Mouse (Mus musculus) ES-Bruce4 (cell line): Measurements from ENCODE around the gene Pla2g2c. TPM values are rescaled to one million over a fixed set of nuclear protein-coding genes. Genes with fewer than 3 reads are reported as not detected.

Experiments used
- H3K27ac ChIP-seq: 2 replicates; pipeline ENCODE4 v1.5.1; 2012; ENCODE audit warnings: low read length, inconsistent platforms; ENCODE audit not compliant: insufficient read depth
- H3K27me3 ChIP-seq: 2 replicates; pipeline ENCODE4 v1.6.1; 2012; ENCODE audit warnings: mild to moderate bottlenecking, low read length, inconsistent platforms; ENCODE audit not compliant: control insufficient read depth, poor library complexity, insufficient read depth, severe bottlenecking
- H3K36me3 ChIP-seq: 2 replicates; pipeline ENCODE4 v1.6.1; 2012; ENCODE audit warnings: inconsistent platforms, mild to moderate bottlenecking, low read length, moderate library complexity; ENCODE audit not compliant: control insufficient read depth, poor library complexity, insufficient read depth, severe bottlenecking
- H3K4me1 ChIP-seq: one replicate; pipeline ENCODE4 v1.8.1; 2011; ENCODE audit warnings: low read length; ENCODE audit not compliant: control insufficient read depth, insufficient read depth
- H3K4me3 ChIP-seq: 2 replicates; pipeline ENCODE4 v1.5.1; 2011; ENCODE audit warnings: low read depth, mild to moderate bottlenecking, low read length
- H3K9ac ChIP-seq: 2 replicates; pipeline ENCODE4 v1.6.1; 2012; ENCODE audit warnings: low read depth, mild to moderate bottlenecking, inconsistent platforms; ENCODE audit not compliant: poor library complexity, severe bottlenecking
- H3K9me3 ChIP-seq: replicated peaks from 2 replicates; pipeline ENCODE4 v1.6.1; 2012; ENCODE audit warnings: mild to moderate bottlenecking, low read length, inconsistent platforms; ENCODE audit not compliant: control insufficient read depth, poor library complexity, insufficient read depth, severe bottlenecking
- CTCF ChIP-seq: IDR thresholded peaks from one replicate; pipeline ENCODE4 v1.8.1; 2011; ENCODE audit warnings: low read depth, low read length
- EP300 ChIP-seq: IDR thresholded peaks from 2 replicates; pipeline ENCODE4 v1.6.1; 2011; ENCODE audit warnings: low read depth, low read length; ENCODE audit not compliant: insufficient read depth
- POLR2A ChIP-seq: IDR thresholded peaks from one replicate; pipeline ENCODE4 v1.8.1; 2011; ENCODE audit warnings: low read length; ENCODE audit not compliant: insufficient read depth
- polyA plus RNA-seq: library from polyadenylated mRNA; stranded (reverse); fragments of >200 nt; gene quantifications from 2 replicates; pipeline ENCODE4 v1.2.4, GENCODE M21; 2011; ENCODE audit warnings: low read depth; ENCODE audit not compliant: missing spikeins, insufficient read depth, insufficient read length

Gene Pla2g2c
- polyA plus RNA-seq, 1 experiment = 0.79 TPM

DNA sequence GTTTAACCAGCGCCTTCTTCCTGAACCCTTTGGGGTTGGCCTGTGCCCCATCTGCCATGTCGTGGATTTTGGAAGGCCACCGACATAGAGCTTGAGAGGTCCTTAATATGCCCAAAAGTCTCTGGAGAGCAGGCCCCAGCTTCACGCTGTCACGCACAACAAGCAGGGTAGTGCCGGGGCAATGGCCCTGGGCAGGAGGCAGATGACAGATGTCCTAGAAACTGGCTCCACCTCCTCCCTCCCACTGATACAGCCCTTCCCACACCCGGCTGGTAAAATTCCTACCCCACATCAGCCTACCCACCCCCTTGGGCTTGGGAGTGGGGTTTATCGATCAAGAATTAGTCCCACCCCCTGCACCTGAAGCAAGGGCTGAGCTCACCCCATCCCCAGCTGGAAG, 32.8 kb downstream of the Pla2g2c start, which contains the start of gene Pla2g2f:
TSS of gene Pla2g2f (minus strand) at position 211 of the 400 bp plus-strand sequence.
- H3K4me3 ChIP-seq = no peak within 1 kb of the TSS
- H3K27ac ChIP-seq = no peak within 1 kb of the TSS
- peaks cover 5% of the 10 kb centered on the region for H3K4me1 ChIP-seq
- H3K9me3 ChIP-seq = no peaks in the 10 kb centered on the region
- H3K27me3 ChIP-seq = no peaks in the 10 kb centered on the region
- no peaks in the 10 kb centered on the region for H3K36me3 ChIP-seq
- no peak within 1 kb of the TSS for H3K9ac ChIP-seq
- TF ChIP-seq POLR2A = no peak
- no peak for TF ChIP-seq CTCF
- TF ChIP-seq EP300 = no peak

DNA sequence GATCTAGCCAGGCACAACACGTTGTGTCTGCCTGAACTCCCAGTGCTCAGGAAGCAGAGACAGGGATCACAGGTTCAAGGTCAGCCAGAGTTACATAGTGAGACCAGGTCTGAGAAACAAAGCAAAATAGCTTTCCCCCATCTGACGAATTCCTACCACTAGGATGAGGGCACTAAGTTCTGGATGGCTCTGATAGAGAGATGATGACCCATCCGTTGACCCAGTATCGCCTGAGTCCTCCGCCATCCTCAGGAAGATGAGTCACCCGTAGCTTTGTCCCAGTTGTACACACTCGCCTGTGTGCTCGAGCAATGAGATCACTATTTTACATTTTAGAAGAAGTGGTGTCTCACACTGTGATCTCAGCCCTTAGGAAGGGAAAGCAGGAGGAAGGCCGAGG, 37.7 kb downstream of the Pla2g2c start:
- H3K9me3 ChIP-seq = no peaks in the 10 kb centered on the region
- H3K4me3 ChIP-seq = no peak overlapping the region
- H3K4me1 ChIP-seq = peaks cover 2% of the 10 kb centered on the region
- H3K27me3 ChIP-seq = no peaks in the 10 kb centered on the region
- no peak overlapping the region for H3K27ac ChIP-seq
- no peak for TF ChIP-seq EP300
- TF ChIP-seq CTCF = no peak
- no peak for TF ChIP-seq POLR2A
- H3K9ac ChIP-seq = no peak overlapping the region
- H3K36me3 ChIP-seq = no peaks in the 10 kb centered on the region

DNA sequence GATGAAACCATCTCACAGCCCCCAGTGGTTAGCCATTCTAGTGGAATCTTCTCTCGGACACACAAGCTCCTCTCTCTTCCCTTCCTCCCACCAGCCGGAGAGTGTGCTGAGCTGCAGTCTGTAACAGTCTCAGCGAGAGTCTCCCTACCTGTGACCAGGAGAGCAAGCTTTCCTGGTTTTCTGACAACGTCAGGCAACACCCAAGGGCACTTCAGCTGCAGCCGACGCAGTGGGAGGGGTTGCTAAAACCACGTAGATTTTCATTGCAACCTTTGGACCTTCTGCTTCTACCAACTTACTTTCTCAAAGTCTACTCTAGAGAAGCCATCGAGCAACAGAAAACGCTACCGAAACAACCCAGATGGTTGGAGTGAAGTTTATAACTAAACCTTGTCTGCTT, 47.4 kb downstream of the Pla2g2c start:
- Histone ChIP-seq H3K36me3 (no peaks in the 10 kb centered on the region), H3K9me3 (no peaks in the 10 kb centered on the region), H3K4me3 (no peak overlapping the region), H3K27me3 (no peaks in the 10 kb centered on the region), H3K4me1 (no peaks in the 10 kb centered on the region), H3K27ac (no peak overlapping the region), H3K9ac (no peak overlapping the region)
- no peak for TF ChIP-seq EP300
- TF ChIP-seq CTCF = no peak
- no peak for TF ChIP-seq POLR2A

DNA sequence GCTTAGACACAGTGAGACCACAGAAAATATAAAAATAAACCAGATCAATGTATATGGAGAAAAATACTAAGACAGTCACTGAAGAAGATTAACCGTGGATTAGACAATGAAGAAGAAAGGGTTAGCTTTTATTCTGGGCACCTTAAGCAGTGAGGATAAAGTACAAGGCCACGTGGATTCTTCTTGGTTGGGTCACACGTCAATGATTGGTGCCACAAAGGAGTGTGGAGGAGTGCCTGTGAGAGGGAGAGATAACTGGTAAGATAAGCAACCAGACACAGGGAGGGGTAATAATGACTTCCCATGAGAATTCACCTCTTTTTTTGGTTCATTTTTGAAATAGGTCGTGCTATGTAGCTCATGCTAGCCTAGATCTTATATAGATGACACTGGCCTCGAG, 47.8 kb downstream of the Pla2g2c start:
- H3K4me1 ChIP-seq = no peaks in the 10 kb centered on the region
- H3K27ac ChIP-seq = no peak overlapping the region
- H3K9ac ChIP-seq = no peak overlapping the region
- H3K27me3 ChIP-seq = no peaks in the 10 kb centered on the region
- H3K4me3 ChIP-seq = no peak overlapping the region
- TF ChIP-seq EP300 = no peak
- no peak for TF ChIP-seq POLR2A
- no peak for TF ChIP-seq CTCF
- no peaks in the 10 kb centered on the region for H3K9me3 ChIP-seq
- no peaks in the 10 kb centered on the region for H3K36me3 ChIP-seq

DNA sequence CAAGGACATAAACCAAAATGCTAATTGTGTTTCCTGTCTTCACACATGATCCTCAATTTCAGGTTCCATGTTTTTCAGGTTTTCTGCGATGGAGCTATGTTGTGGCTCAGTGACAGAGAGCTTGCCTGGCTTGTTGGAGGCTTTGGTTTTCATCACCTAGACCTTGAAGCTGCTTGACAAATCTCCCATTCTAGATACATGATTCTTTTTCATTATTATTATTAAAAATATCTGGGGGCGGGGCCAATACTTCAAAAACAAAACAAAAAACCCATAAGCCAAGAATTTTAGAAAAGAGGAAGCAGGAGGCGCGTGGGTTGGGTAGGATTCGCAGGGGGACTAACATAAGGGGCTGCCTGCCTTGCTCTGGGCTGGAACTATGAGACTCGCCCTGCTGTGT, 50.8 kb downstream of the Pla2g2c start, which contains the start of gene Pla2g2d:
TSS of gene Pla2g2d (plus strand) at position 301 of the 400 bp plus-strand sequence.
- Histone ChIP-seq H3K27me3 (no peaks in the 10 kb centered on the region), H3K4me3 (no peak within 1 kb of the TSS), H3K9me3 (no peaks in the 10 kb centered on the region), H3K36me3 (no peaks in the 10 kb centered on the region), H3K4me1 (peaks cover 2% of the 10 kb centered on the region), H3K9ac (no peak within 1 kb of the TSS), H3K27ac (no peak within 1 kb of the TSS)
- TF ChIP-seq POLR2A = no peak
- no peak for TF ChIP-seq EP300
- no peak for TF ChIP-seq CTCF

DNA sequence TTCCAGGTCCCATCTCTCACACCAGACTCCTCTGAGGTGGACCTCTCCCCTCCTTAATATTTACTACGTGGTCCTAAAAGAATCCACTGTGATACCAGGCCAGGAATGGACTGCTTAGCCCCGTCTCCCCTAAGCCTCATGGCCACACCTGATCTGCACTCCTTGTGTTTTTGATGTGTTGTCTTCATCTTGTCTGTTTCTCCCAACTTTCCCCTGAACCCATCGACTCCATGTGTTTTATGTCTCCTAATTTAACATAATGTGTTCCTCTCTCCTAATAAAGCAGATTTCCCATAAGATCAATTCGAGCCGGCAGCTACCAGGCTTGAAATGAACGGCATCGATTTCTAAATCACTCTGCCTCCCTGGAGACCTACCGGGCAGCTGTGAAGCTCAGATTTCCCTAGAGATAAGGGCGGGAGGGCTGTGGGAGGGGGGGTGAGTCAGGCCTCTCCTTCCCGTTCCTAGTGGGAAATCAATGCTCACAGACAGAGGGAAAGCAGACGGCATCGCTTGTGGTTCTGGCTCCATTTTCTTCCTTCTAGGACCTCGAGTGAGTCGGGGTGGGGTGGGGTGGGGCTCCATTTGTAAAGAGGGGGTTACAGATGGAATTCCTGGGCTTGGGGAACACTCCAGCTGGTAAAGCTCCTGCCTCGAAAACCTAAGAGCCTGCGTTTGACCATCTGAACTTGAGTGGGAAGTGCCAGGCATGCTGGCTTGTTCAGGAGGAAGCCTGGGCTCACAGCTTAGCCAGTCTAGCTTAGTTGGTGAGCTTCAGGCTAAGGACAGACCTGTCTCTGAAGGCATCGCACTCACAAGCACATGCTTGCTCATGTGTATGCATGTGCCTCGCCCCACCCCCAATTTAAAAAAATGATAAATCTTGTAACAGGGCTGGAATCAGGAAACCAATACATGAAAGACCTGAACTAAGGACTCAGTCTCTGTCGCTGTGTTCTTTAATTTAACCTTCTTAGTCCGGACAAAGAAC, 53.1 kb downstream of the Pla2g2c start:
- peaks cover 2% of the 10 kb centered on the region for H3K4me1 ChIP-seq
- H3K9me3 ChIP-seq = no peaks in the 10 kb centered on the region
- no peaks in the 10 kb centered on the region for H3K27me3 ChIP-seq
- no peak overlapping the region for H3K27ac ChIP-seq
- H3K9ac ChIP-seq = no peak overlapping the region
- no peaks in the 10 kb centered on the region for H3K36me3 ChIP-seq
- TF ChIP-seq EP300 = no peak
- no peak overlapping the region for H3K4me3 ChIP-seq
